Mouse (Mus musculus): ENCODE data around the gene Notch3.

Notch3 gene

DNA sequence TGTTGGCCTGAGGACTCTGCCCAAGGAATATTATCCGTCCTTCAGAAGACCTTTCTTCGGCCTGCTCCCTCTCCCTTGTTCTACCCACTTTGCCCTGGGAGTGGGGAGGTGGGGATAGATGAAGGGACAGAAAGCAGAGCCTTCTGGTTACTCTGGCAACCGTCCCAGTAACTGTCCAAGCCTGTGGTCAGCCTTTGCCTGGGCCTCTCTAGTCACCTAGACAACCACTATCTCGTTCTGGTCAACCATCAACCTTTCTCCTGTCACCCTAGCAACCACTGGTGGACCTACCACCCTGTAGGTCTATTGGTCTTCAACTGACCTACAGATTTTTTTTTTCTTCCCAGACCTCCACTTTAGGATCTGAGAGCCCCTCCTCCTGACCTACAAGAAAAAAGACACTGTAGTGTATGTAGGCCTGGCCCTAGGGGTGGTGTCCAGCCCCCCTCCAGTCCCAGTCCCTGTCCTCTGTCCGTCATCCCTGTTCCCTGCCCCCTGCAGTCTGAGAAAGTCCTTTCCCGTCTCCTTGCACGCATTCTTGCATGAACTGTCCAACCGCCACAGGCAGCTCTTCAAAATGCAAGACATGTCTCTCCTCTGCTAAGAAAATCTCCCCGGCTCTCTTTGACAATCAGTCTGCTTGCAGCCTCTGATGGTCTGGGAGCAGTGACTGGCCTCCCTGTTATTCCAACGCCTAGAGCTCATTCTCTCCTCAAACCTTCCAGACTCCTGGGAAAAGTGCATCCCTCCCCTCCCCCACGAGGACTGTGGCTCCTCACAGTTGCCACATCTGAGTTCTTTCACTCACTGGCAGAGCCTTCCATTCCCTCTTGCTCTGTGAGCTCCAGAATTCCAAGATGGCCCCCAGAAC lies 13.2 kb upstream of the Notch3 start:
- CTCF ChIA-PET = interaction anchor here in 3 of 4 experiments (1.1 to 2.0 kb wide), 5 partner anchors 17 to 300 kb away, joined by 3 to 10 read pairs (median 3); no protein-coding TSS in a partner anchor
- POLR2A ChIA-PET = interaction anchor here (0.7 to 2.5 kb wide), 4 partner anchors 9 to 10 kb away, joined by 4 to 14 read pairs (median 5); partner anchors contain the start of gene Ephx3 (in 3 of the 4)

DNA sequence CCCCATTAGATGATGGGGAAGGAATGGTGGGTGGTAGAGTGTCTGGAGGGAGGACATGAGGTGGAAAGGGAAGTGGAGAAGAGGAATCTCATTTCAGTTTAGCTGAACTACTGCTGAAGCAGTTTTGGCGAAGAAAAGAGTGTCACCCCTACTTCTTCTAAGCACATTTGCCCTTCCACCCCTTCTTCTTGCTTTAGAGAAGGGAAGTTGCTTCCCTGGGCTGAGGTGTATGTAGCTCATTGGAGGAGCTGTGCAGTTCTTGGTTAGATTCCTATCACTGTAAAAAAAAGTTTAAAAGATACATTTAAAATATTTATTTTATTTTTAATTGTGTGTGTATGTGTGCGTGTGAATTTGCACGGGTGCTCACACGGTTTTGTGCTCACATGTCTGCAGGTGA lies 10.3 kb upstream of the Notch3 start:
- POLR2A ChIA-PET = interaction anchor here in 3 of 4 experiments (0.6 to 2.8 kb wide), 6 partner anchors 11 to 142 kb away, joined by 3 to 14 read pairs (median 6); partner anchors contain the start of genes Ephx3 (in 1 of the 3) and Notch3 (in 1 of the 3)
- CTCF ChIA-PET = interaction anchor here in 1 of 4 experiments (0.5 to 1.3 kb wide), 2 partner anchors 15 to 722 kb away, joined by 3 read pairs; no protein-coding TSS in a partner anchor

- POLR2A ChIA-PET = interaction anchor here in 2 of 4 experiments (1.0 to 2.0 kb wide), 4 partner anchors 10 to 37 kb away, joined by 3 to 7 read pairs (median 5); partner anchors contain the start of gene Ephx3 (in 1 of the 2)
- CTCF ChIA-PET = interaction anchor here in 2 of 4 experiments (0.6 to 1.7 kb wide), 4 partner anchors 10 to 845 kb away, joined by 3 to 5 read pairs (median 4); no protein-coding TSS in a partner anchor
These were observed 6.5 kb upstream of the Notch3 start for GRCm38 (mm10) chr17:32173166-32173565.

DNA sequence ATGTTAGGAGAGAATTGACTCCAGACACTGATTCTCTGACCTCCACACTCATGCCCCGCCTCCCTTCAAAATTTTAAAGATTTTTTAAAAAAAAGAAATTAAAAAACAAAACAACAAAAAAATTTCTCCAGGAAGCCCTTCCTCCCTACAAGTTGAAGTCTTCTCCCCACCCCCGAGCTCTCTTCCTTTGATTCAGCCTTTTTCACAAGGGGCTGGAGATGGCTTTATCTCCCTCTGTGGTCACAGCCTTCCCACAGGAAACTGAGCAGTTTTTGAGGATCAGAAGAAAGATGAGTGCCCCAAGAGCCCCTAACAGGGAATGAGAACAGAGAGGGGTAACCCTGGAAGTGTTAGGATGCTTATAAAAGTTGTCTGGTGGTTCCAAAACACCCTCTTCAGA lies 5.8 kb upstream of the Notch3 start:
- POLR2A ChIA-PET = interaction anchor here in 2 of 4 experiments (0.6 to 2.0 kb wide), 3 partner anchors 10 to 1081 kb away, joined by 4 to 7 read pairs (median 6); no protein-coding TSS in a partner anchor
- CTCF ChIA-PET = interaction anchor here in 2 of 4 experiments (1.2 to 1.7 kb wide), 2 partner anchors 10 to 29 kb away, joined by 3 to 5 read pairs; no protein-coding TSS in a partner anchor

- ChIA-PET POLR2A (interaction anchor here in 2 of 4 experiments (0.5 to 1.8 kb wide), 6 partner anchors 9 to 293 kb away, joined by 3 to 5 read pairs (median 3); no protein-coding TSS in a partner anchor), CTCF (interaction anchor here in 1 of 4 experiments (1.1 kb wide), 1 partner anchor 20 kb away, joined by 3 read pairs; no protein-coding TSS in a partner anchor)
These were observed 3.0 kb upstream of the Notch3 start for GRCm38 (mm10) chr17:32169518-32170225.

- ChIA-PET POLR2A (interaction anchor here in 3 of 4 experiments (0.5 to 3.7 kb wide), 43 partner anchors 11 to 1844 kb away, joined by 3 to 28 read pairs (median 5); partner anchors contain the start of genes Brd4 (in 2 of the 3), Ephx3 (in 2 of the 3), Hsf2bp (in 2 of the 3) and Rrp1b (in 2 of the 3)), CTCF (interaction anchor here (0.6 to 1.6 kb wide), 15 partner anchors 23 to 489 kb away, joined by 3 to 15 read pairs (median 4); partner anchors contain the start of gene Ephx3 (in 1 of the 4))
These were observed 653 bp downstream of the Notch3 start for GRCm38 (mm10) chr17:32165803-32166595.

GRCm38 (mm10) chr17:32165266-32165802 lies 1.3 kb downstream of the Notch3 start:
- POLR2A ChIA-PET = interaction anchor here (0.6 to 3.7 kb wide), 40 partner anchors 11 to 344 kb away, joined by 3 to 28 read pairs (median 5); partner anchors contain the start of genes Brd4 (in 2 of the 4), Ephx3 (in 2 of the 4), Akap8 (in 1 of the 4) and Akap8l (in 1 of the 4)
- CTCF ChIA-PET = interaction anchor here (0.6 to 1.6 kb wide), 16 partner anchors 22 to 489 kb away, joined by 3 to 15 read pairs (median 4); partner anchors contain the start of gene Ephx3 (in 1 of the 4)

DNA sequence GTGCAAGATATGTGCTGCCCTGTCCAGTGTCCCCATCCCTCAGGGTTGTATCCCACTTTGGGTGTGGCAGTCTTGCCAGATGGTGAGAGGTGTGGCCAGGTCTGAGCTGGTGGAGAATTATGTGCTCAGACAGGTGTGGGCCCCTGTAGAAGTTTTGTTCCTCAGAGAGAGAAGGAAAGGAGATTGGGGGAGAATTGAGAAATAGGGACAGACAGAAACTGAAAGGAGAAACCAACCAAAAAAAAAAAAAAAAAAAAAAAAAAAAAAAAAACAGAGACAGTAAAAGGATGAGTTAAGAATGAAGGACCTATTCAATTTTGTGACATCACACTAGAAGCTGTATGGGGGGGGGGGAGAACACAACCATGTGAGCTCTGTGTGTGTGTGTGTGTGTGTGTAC lies 1.9 kb downstream of the Notch3 start:
- POLR2A ChIA-PET = interaction anchor here (0.7 to 3.7 kb wide), 13 partner anchors 11 to 232 kb away, joined by 3 to 28 read pairs (median 5); partner anchors contain the start of genes Ephx3 (in 2 of the 4) and Brd4 (in 1 of the 4)
- CTCF ChIA-PET = interaction anchor here in 3 of 4 experiments (0.6 to 0.7 kb wide), 3 partner anchors 22 to 178 kb away, joined by 5 to 7 read pairs (median 5); no protein-coding TSS in a partner anchor

DNA sequence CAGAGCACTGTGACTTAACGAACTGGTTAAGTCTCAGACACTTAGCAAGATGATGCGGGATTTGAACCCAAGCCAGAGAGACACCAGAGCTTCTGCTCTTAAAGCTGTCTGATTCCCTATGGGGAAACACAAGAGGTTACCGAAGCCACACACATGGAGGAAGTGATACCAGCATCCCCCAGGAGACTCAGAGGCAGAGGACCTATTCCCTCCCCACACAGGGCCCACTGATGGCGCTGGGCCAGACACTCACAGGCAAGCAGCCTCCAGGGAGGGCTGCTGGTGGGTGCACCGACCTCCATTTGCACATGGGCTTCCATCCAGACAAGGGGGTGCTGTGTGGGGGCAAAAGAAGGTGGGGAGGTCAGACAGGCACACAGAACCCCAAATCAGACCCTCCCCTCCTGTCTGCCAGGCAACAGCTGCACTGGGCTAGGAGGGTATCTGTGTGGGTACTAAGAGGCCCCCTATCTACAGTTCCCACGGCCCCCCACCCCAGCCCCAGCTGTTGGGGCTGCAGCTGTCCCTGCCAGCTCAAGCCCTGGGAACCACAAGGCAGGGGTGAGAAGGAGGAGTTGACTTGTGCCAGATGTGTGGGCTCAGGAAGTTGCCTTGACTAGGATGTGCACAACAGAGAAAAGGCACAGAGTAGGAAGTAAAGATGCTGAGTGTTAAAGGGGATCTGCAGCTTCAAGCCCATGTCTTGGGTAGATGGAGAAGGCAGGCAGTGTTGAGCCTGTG lies 2.6 kb downstream of the Notch3 start:
- ChIA-PET CTCF (interaction anchor here in 1 of 4 experiments (0.7 kb wide), 1 partner anchor 21 kb away, joined by 7 read pairs; no protein-coding TSS in a partner anchor), POLR2A (interaction anchor here in 3 of 4 experiments (0.8 to 3.7 kb wide), 8 partner anchors 9 to 132 kb away, joined by 4 to 28 read pairs (median 14); partner anchors contain the start of gene Ephx3 (in 2 of the 3))

DNA sequence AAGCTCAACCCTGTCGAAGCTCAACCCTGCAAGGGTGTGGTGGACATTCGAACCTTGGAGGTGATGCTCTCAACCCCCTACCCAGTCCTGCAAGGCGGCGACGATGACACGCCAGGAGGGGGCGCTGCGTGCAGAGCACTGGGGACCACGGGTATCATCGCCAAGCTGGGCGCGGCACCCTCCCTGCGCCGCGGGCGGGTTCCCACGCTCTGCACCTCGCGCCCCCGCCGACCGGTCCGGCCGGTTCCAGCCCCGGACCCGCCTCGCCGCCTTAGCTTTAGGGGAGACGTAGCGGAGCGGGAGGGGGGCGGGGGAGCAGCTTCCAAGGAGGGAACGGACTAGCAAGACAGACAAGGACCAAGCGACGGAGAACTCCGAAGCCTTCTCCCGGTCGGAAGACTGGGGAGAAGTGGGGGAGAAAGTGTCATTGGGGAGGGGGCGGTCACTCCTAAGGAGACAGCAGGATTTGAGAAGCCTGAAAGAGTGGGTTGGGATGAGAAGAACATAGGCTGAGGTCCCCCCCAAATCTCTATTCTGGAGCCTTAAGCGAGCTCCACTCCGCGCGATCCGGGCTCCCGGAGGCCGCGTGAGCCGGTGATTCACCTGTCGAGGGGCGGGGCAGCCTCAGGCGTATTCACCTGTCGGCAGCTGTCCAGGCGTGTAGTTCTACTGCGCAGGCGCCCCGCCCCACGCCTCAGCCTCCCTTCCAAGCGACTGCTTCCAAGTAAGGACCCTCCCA lies 4.4 kb downstream of the Notch3 start:
- POLR2A ChIA-PET = interaction anchor here in 3 of 4 experiments (0.5 to 2.7 kb wide), 27 partner anchors 10 to 598 kb away, joined by 3 to 17 read pairs (median 3); partner anchors contain the start of genes Akap8 (in 1 of the 3), Brd4 (in 1 of the 3), Ephx3 (in 1 of the 3) and Pknox1 (in 1 of the 3)
- CTCF ChIA-PET = interaction anchor here (0.5 to 2.2 kb wide), 65 partner anchors 9 to 477 kb away, joined by 3 to 12 read pairs (median 4); partner anchors contain the start of genes Akap8 (in 2 of the 4), Ephx3 (in 2 of the 4) and Brd4 (in 1 of the 4)

DNA sequence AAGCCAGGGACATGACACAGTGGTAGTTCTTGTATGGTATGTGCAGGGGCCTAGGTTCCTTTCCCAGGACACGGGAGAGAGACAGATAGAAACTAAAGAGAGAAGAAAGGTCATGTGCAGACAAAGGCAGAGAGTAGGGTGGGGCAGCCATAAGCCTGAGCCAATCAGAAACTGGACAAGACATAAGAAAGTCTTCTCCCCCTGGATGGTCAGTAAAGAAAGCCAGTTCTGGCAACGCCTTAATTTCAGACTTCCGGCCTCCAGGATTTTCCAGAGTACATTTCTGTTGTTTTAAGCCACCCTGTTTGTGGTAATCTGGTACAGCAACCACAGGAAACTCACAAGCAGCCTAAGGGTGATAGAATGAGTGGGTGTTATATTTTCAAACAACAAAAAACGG lies 5.8 kb downstream of the Notch3 start:
- POLR2A ChIA-PET = no interaction called here
- CTCF ChIA-PET = no interaction called here

DNA sequence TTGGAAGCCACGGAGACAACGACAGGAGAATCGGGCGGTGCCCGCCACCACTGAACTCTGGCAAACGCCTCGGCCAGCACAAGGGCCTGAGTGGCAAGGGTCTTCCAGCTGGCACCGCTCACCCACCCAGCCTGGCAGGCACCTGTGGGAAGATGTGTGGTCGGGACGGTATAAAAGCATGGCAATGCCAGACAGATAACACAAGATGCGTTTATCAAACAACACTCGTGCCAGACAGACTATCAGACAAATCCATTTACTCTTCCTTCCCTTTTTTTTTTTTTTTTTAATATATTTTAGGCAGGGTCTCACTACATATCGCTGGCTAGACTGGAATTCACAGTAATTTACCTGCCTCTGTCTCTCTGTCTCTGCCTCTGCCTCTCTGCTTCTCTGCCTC lies 7.8 kb downstream of the Notch3 start:
- POLR2A ChIA-PET = interaction anchor here in 1 of 4 experiments (1.3 kb wide), 1 partner anchor 28 kb away, joined by 3 read pairs; no protein-coding TSS in a partner anchor
- CTCF ChIA-PET = no interaction called here

DNA sequence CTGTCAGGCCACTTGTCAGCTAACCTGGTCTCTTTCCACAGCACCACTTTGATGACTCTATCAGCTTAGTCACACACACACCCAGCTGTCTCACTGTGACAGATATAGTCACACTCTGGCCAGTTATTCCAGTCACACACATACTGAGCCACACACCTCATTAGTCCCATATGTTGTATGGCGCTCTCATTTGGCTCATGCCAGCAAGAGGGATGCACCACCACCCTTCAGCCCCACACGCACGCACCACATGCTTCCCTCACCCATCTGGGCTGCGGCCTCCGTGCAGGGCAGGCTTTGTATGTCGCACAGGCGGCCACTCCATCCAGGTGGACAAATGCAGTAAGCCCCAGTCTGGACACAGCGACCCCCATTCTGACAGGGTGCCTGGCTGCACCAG lies 19.9 kb downstream of the Notch3 start:
- POLR2A ChIA-PET = interaction anchor here in 1 of 4 experiments (0.6 to 1.6 kb wide), 2 partner anchors 17 to 154 kb away, joined by 3 to 5 read pairs; no protein-coding TSS in a partner anchor
- CTCF ChIA-PET = interaction anchor here in 2 of 4 experiments (0.6 to 1.7 kb wide), 3 partner anchors 15 to 43 kb away, joined by 3 to 5 read pairs (median 3); no protein-coding TSS in a partner anchor

DNA sequence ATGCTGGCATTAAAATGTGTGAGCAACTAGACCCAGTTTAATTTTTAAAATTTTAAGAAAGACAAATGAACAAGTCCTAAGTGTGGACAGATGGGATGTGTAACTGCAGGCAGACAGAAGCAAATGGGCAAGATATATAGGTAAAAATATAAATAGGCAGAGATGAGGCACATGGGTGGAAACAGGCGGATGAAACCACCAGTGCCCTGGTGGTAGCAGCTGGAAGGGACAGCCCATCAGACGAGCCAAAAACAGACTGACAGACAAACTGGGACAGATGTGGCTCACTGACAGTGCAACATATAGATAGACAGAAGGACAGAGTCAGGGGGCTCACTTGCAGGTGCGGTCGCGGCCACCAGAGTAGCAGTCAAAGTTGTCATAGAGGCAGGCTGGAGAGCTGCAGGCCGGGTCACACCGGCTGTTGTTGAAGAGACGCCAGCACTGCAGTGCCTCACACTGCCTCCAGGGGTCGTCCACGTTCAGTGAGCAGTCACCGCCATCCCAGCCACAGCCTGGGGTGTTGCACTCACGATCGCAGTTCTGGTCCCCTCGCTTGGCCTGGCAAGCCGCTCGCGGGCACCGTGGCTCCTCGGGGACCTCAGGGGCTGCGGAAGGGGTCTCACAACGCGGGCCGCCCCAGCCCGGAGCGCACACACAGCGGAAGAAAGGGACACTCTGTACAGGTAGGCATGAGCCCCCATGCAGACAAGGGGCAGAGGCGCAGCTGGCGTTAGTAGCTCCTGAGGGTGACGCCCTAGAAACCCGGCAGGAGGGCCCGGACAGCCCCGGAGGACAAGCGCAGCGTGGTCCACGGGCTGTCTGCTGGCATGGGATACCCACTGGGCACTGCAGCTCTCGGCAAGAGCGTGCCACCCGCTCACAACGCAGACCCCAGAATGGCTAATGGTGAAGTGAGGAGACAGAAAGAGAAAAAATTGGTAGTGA lies 23.5 kb downstream of the Notch3 start:
- ChIA-PET CTCF (interaction anchor here (0.6 to 1.9 kb wide), 38 partner anchors 9 to 1403 kb away, joined by 3 to 12 read pairs (median 3); partner anchors contain the start of genes Akap8 (in 1 of the 4), Ephx3 (in 1 of the 4) and Wiz (in 1 of the 4)), POLR2A (interaction anchor here in 3 of 4 experiments (0.6 to 1.9 kb wide), 10 partner anchors 12 to 178 kb away, joined by 3 to 6 read pairs (median 4); partner anchors contain the start of genes Akap8 (in 1 of the 3) and Brd4 (in 1 of the 3))

All from embryonic stem cell, embryonic (primary cell).